Mouse (Mus musculus) intestine, postnatal 0 days (tissue): ENCODE results near the gene Dnajc25. TPM values are rescaled to one million over a fixed set of nuclear protein-coding genes. Genes with fewer than 3 reads are reported as not detected.

Experiments used
- ATAC-seq: fragments of 200-750 bp; cut with Nextera tagmentation; 2 replicates; pipeline ENCODE4 v1.8.0; 2017; ENCODE audit warnings: mild to moderate bottlenecking, moderate TSS enrichment, moderate library complexity
- H3K27ac ChIP-seq: fragments of 300-500 bp; sonication (generic); 2 replicates; pipeline ENCODE4 v1.5.1; 2014; ENCODE audit warnings: mild to moderate bottlenecking, low read depth, low read length, moderate library complexity
- H3K27me3 ChIP-seq: fragments of 300-500 bp; sonication (generic); replicated peaks from 2 replicates; pipeline ENCODE4 v1.6.1; 2014; ENCODE audit warnings: low read length, mixed read lengths; ENCODE audit not compliant: control insufficient read depth, insufficient read depth
- H3K36me3 ChIP-seq: fragments of 300-500 bp; sonication (generic); 2 replicates; pipeline ENCODE4 v1.6.1; 2014; ENCODE audit warnings: mild to moderate bottlenecking, moderate library complexity; ENCODE audit not compliant: control insufficient read depth, insufficient read depth
- H3K4me1 ChIP-seq: fragments of 300-500 bp; sonication (generic); replicated peaks from 2 replicates; pipeline ENCODE4 v1.6.1; 2014; ENCODE audit warnings: antibody characterized with exemption, low read length, mixed read lengths; ENCODE audit not compliant: control insufficient read depth, insufficient read depth
- H3K4me2 ChIP-seq: fragments of 300-500 bp; sonication (generic); replicated peaks from 2 replicates; pipeline ENCODE4 v1.6.1; 2014; ENCODE audit warnings: low read depth, mild to moderate bottlenecking, moderate library complexity
- H3K4me3 ChIP-seq: fragments of 300-500 bp; sonication (generic); 2 replicates; pipeline ENCODE4 v1.5.1; 2014; ENCODE audit warnings: low read depth, low read length
- H3K9ac ChIP-seq: fragments of 300-500 bp; sonication (generic); 2 replicates; pipeline ENCODE4 v1.6.1; 2014; ENCODE audit warnings: mild to moderate bottlenecking, low read depth, low read length
- H3K9me3 ChIP-seq: fragments of 300-500 bp; sonication (generic); 2 replicates; pipeline ENCODE4 v1.6.1; 2016; ENCODE audit warnings: mixed run types; ENCODE audit not compliant: control insufficient read depth
- CTCF ChIP-seq: sonication (generic); IDR thresholded peaks from 2 replicates; pipeline ENCODE4 v1.5.1; 2016; ENCODE audit warnings: low read depth, mild to moderate bottlenecking, control low read depth, antibody characterized with exemption, moderate library complexity
- WGBS: fragments of 180-500 bp; shearing (Covaris S2); extraction: QIAGEN DNeasy Blood & Tissue Kit; methylation state at CpG from one replicate; pipeline ENCODE4 v1.1.7; 2014; 5-methylcytosine and 5-hydroxymethylcytosine counted together
- polyA plus RNA-seq: library from polyadenylated mRNA; unstranded; fragments of >200 nt; fragmentation: Nextera tagmentation; extraction: Ambion mirVana; gene quantifications from 2 replicates; pipeline ENCODE4 v1.2.1, GENCODE M21; 2015

Gene Dnajc25
- polyA plus RNA-seq, 1 experiment from 2014 or later, result 13.1 TPM

DNA sequence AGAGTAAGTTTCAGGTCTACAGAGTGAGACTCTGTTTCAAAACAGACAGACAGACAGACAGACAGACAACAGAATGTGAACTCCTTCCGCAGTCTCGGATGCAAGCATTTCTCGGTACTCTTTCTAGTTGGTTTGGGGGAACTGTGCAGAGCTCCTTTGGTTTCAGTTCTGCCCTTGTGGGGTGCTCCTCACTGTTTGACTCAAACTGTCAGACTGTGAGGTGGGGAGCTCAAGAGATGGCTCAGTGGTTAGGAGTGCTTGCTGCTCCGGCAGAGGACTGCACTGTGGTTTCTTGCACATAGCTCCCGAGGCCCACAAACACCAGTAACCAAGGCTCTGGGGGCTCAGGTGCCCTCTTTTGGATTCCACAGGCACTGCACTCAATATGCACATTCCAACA lies 48.2 kb downstream of the Dnajc25 start:
- ATAC-seq, result no peak
- no peak overlapping the region for H3K4me2 ChIP-seq
- H3K9ac ChIP-seq, result no peak overlapping the region
- H3K36me3 ChIP-seq, result no peaks in the 10 kb centered on the region; the same call in 1 of the 2 replicates
- TF ChIP-seq CTCF, result no peak
- H3K27ac ChIP-seq, result no peak overlapping the region
- H3K4me3 ChIP-seq, result no peak overlapping the region
- H3K27me3 ChIP-seq, result no peaks in the 10 kb centered on the region
- no peaks in the 10 kb centered on the region for H3K9me3 ChIP-seq
- 92% methylated on average over 5 of the region's 5 CpGs for WGBS
- no peaks in the 10 kb centered on the region for H3K4me1 ChIP-seq

DNA sequence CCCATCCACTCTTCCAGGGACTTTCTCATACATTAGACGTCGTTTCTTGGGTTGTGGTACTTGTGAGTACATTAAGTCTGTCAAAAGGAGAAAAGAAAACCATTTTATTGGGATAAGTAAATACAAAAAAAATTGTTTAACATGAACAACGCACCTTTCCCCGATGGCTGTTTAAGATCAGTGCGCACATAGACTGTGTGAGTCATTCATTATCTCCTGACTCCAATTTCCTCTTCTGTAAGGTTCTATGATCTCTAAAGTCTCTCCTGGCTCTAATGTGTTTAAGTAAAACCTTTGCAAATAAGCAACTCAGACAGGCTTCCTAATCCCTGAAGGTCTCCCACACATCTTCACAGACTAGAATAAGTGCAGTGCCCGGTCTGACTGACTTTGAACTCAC lies 49.0 kb downstream of the Dnajc25 start:
- ATAC-seq, result no peak
- H3K9ac ChIP-seq, result no peak overlapping the region
- no peaks in the 10 kb centered on the region; the same call in 1 of the 2 replicates for H3K36me3 ChIP-seq
- H3K4me2 ChIP-seq, result no peak overlapping the region
- H3K27ac ChIP-seq, result no peak overlapping the region
- H3K9me3 ChIP-seq, result no peaks in the 10 kb centered on the region
- whole genome bisulfite sequencing, result 52% methylated on average over 6 of the region's 6 CpGs
- no peak overlapping the region for H3K4me3 ChIP-seq
- no peak for TF ChIP-seq CTCF
- no peaks in the 10 kb centered on the region for H3K4me1 ChIP-seq
- no peaks in the 10 kb centered on the region for H3K27me3 ChIP-seq

DNA sequence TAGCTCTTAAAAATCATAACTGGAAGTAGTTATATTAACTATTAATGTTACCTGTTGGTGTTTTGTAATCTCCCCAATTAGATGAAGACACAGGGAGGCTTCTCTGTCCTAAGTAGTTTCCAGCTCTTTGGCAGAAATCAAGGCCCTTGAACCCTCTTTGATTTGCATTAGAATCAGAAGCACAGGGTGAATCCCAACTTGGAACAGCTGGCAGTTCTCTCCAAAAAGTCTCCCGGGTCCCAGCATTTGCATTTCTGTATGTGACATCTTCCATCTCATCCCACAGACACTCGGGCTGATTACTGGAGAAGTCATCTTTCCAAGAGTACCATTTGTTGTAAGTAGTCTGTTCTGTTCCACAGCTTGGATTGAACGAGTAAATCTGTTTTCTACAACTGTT lies 52.4 kb downstream of the Dnajc25 start:
- no peaks in the 10 kb centered on the region for H3K4me1 ChIP-seq
- H3K36me3 ChIP-seq, result no peaks in the 10 kb centered on the region; the same call in 1 of the 2 replicates
- no peak for ATAC-seq
- 45% methylated on average over 3 of the region's 3 CpGs for WGBS
- no peaks in the 10 kb centered on the region for H3K27me3 ChIP-seq
- H3K4me3 ChIP-seq, result no peak overlapping the region
- H3K9ac ChIP-seq, result no peak overlapping the region
- H3K9me3 ChIP-seq, result no peaks in the 10 kb centered on the region
- H3K27ac ChIP-seq, result no peak overlapping the region
- no peak for TF ChIP-seq CTCF
- no peak overlapping the region for H3K4me2 ChIP-seq

DNA sequence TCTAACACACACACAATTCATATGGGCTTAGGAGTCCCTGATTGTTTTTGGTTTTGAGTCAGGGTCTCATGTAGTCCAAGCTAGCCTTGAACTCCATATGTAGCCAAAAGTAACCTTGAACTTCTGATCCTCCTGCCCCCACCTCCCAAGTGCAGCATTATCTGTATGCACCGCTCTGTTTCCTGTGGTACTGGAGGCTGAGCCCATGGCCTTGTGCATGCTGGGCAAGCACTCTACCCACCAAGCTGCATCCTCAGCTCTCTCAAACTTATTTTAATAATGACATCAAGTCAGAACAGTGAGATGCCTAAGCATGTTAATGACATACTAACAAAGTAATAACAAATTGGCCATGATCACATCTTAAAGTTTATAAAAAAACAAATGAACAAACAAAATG lies 56.2 kb downstream of the Dnajc25 start:
- H3K9me3 ChIP-seq, result no peaks in the 10 kb centered on the region
- no peak overlapping the region for H3K9ac ChIP-seq
- no peak for TF ChIP-seq CTCF
- H3K4me1 ChIP-seq, result no peaks in the 10 kb centered on the region
- WGBS, result 94% methylated on average over 1 of the region's 1 CpGs
- no peaks in the 10 kb centered on the region for H3K36me3 ChIP-seq
- H3K4me2 ChIP-seq, result no peak overlapping the region
- no peak for ATAC-seq
- no peak overlapping the region for H3K27ac ChIP-seq
- H3K27me3 ChIP-seq, result no peaks in the 10 kb centered on the region
- H3K4me3 ChIP-seq, result no peak overlapping the region

DNA sequence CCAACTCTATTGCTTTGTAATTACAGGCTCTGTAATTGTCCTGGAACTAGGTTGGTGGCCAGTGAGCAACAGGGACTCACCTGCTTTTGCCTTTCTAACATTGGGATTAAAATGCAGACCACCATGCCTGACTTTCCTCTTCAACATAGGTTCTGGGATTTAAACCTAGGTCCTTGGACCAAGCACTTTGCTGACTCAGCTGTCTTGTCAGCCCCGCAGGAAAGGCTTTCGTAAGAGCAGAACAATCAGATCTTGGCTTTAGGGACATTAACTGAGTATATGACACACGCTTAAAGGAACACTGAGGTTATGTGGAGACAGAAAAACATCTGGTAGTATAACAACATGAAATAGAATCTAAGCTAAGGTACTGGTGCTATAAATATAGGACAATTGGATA lies 63.1 kb downstream of the Dnajc25 start:
- Histone ChIP-seq H3K36me3 (no peaks in the 10 kb centered on the region), H3K27me3 (no peaks in the 10 kb centered on the region), H3K9me3 (no peaks in the 10 kb centered on the region), H3K4me3 (no peak overlapping the region), H3K9ac (no peak overlapping the region), H3K4me1 (no peaks in the 10 kb centered on the region), H3K27ac (no peak overlapping the region), H3K4me2 (no peak overlapping the region)
- WGBS, result 73% methylated on average over 3 of the region's 3 CpGs
- no peak for TF ChIP-seq CTCF
- ATAC-seq, result no peak

DNA sequence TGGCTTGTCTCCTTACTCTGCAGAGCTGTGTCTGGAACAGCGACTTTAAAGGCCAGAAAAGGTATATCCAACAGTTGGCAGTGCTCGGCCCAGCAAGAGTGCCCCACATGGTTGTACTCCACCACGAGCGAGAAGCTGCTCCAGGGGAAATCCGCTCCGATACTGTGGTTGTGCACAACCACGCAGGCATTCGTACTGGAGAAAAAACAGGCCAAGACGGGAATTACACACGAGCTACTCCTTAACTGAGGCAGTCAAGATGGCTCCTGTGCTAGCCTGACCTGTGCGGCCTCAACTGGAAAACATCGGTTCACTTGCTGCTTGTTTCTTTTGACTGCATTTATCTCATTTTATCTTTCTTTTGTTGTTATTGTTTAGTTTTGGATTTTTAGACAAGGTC lies 67.7 kb downstream of the Dnajc25 start:
- Histone ChIP-seq H3K36me3 (no peaks in the 10 kb centered on the region), H3K4me1 (no peaks in the 10 kb centered on the region), H3K9me3 (no peaks in the 10 kb centered on the region), H3K27me3 (no peaks in the 10 kb centered on the region), H3K4me3 (no peak overlapping the region), H3K27ac (no peak overlapping the region), H3K4me2 (no peak overlapping the region), H3K9ac (no peak overlapping the region)
- WGBS, result 77% methylated on average over 12 of the region's 12 CpGs
- ATAC-seq, result no peak
- TF ChIP-seq CTCF, result no peak

DNA sequence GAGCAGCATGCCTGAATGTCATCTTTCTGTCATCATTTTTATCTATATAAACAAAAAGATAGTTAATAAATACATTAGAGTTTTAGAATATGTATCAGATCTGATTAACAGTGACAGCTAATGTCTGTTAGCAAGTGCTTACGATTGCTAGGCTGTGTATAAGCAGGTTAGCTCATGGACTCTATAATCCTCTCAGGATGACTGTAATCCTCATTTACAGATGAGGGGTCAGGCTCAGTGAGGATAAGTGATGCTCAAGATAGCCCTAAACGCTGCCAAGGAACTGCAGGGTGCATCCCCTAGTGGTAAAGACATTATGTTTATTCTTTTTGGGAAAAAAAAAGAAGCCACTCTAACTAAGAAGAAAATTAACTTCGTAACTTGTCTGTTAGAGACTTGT lies 74.4 kb downstream of the Dnajc25 start:
- 0 out of 2 replicates have a peak, but pooled peaks have one; percentile 4 for TF ChIP-seq CTCF
- Histone ChIP-seq H3K4me2 (no peak overlapping the region), H3K27ac (no peak overlapping the region), H3K4me3 (no peak overlapping the region), H3K27me3 (no peaks in the 10 kb centered on the region), H3K9ac (no peak overlapping the region), H3K9me3 (no peaks in the 10 kb centered on the region), H3K4me1 (no peaks in the 10 kb centered on the region), H3K36me3 (no peaks in the 10 kb centered on the region)
- WGBS, result 58% methylated on average over 3 of the region's 3 CpGs
- no peak for ATAC-seq

Other genes with a start within 250 kb of the Dnajc25 start
- gene Olfr267, start 207.3 kb upstream of the Dnajc25 start, polyA plus RNA-seq, result 0.03 TPM in 1 of 2 replicates, not detected in the other
- 14.4 and 15.3 TPM in 2 replicates for gene Ecpas, start 82.3 kb upstream of the Dnajc25 start, polyA plus RNA-seq
- 0.04 and 0.12 TPM in 2 replicates for gene Zkscan16, start 51.4 kb upstream of the Dnajc25 start, polyA plus RNA-seq
- gene Ptgr1, start 7.9 kb upstream of the Dnajc25 start, polyA plus RNA-seq, result 31.1 and 33.3 TPM in 2 replicates
- 18.6 and 24.2 TPM in 2 replicates for gene Gm20503, start 8.1 kb downstream of the Dnajc25 start, polyA plus RNA-seq
- 49.7 and 56.0 TPM in 2 replicates for gene Gng10, start 40.0 kb downstream of the Dnajc25 start, polyA plus RNA-seq
- not detected in 2 replicates for gene AI481877, start 143.9 kb downstream of the Dnajc25 start, polyA plus RNA-seq
- 20.3 and 25.3 TPM in 2 replicates for gene Ugcg, start 194.2 kb downstream of the Dnajc25 start, polyA plus RNA-seq